Mouse (Mus musculus) midbrain, postnatal 0 days (tissue): ENCODE measurements at regions not wholly inside any gene's neighbourhood (a gene's known extent, or its start where the extent isn't known, plus 50 kb on each side); places are given as distances from the start of the nearest gene placed in this dataset.

Source experiments
- ATAC-seq: fragments of 200-750 bp; cut with Nextera tagmentation; 2 replicates; pipeline ENCODE4 v1.8.0; 2017; ENCODE audit warnings: moderate number of reproducible peaks, mild to moderate bottlenecking, moderate TSS enrichment, moderate library complexity; ENCODE audit not compliant: low FRiP score
- DNase-seq: peaks from one replicate; pipeline ENCODE4 v3.0.0-alpha.2; 2015; ENCODE audit warnings: low spot score
- H3K27ac ChIP-seq: fragments of 300-500 bp; sonication (generic); 2 replicates; pipeline ENCODE4 v1.5.1; 2014; ENCODE audit warnings: low read depth, mild to moderate bottlenecking, low read length, mixed read lengths
- H3K27me3 ChIP-seq: fragments of 300-500 bp; sonication (generic); 2 replicates; pipeline ENCODE4 v1.6.1; 2014; ENCODE audit warnings: low read length, control low read depth, mixed read lengths; ENCODE audit not compliant: insufficient read depth
- H3K36me3 ChIP-seq: fragments of 300-500 bp; sonication (generic); 2 replicates; pipeline ENCODE4 v1.6.1; 2014; ENCODE audit warnings: low read length, control low read depth, mixed read lengths; ENCODE audit not compliant: insufficient read depth
- H3K4me1 ChIP-seq: fragments of 300-500 bp; sonication (generic); 2 replicates; pipeline ENCODE4 v1.6.1; 2014; ENCODE audit warnings: mild to moderate bottlenecking, control low read depth, antibody characterized with exemption, low read length, mixed read lengths; ENCODE audit not compliant: insufficient read depth
- H3K4me2 ChIP-seq: fragments of 300-500 bp; sonication (generic); 2 replicates; pipeline ENCODE4 v1.6.1; 2014; ENCODE audit warnings: low read depth, mild to moderate bottlenecking, low read length, mixed read lengths; ENCODE audit not compliant: poor library complexity, severe bottlenecking
- H3K4me3 ChIP-seq: fragments of 300-500 bp; sonication (generic); 2 replicates; pipeline ENCODE4 v1.5.1; 2014; ENCODE audit warnings: low read depth, mild to moderate bottlenecking, low read length, moderate library complexity
- H3K9ac ChIP-seq: fragments of 300-500 bp; sonication (generic); replicated peaks from 2 replicates; pipeline ENCODE4 v1.6.1; 2014; ENCODE audit warnings: mild to moderate bottlenecking, low read length, moderate library complexity, mixed read lengths; ENCODE audit not compliant: poor library complexity, severe bottlenecking
- H3K9me3 ChIP-seq: fragments of 300-500 bp; sonication (generic); 2 replicates; pipeline ENCODE4 v1.6.1; 2016; ENCODE audit warnings: low read length, control low read depth
- CTCF ChIP-seq: IDR thresholded peaks from 2 replicates; pipeline ENCODE4 v1.5.1; 2016; ENCODE audit warnings: antibody characterized with exemption, mild to moderate bottlenecking
- WGBS: fragments of 180-500 bp; shearing (Covaris S2); extraction: QIAGEN DNeasy Blood & Tissue Kit; methylation state at CpG from one replicate; pipeline ENCODE4 v1.1.7; 2014; 5-methylcytosine and 5-hydroxymethylcytosine counted together

GRCm38 (mm10) chr3:123810943-123811499 lies 120.4 kb upstream of the Ndst3 start:
- Histone ChIP-seq H3K4me2 (no peak overlapping the region), H3K36me3 (no peaks in the 10 kb centered on the region), H3K27me3 (no peaks in the 10 kb centered on the region), H3K4me3 (no peak overlapping the region), H3K4me1 (no peaks in the 10 kb centered on the region), H3K27ac (0 out of 2 replicates have a peak overlapping the region, but pooled peaks have one; percentile 47), H3K9me3 (no peaks in the 10 kb centered on the region), H3K9ac (no peak overlapping the region)
- DNase-seq (peak; percentile 42), ATAC-seq (peak; percentile 73)
- no peak for TF ChIP-seq CTCF
- 20% methylated on average over 5 of the region's 5 CpGs for WGBS

GRCm38 (mm10) chr3:123828790-123829189 lies 138.1 kb upstream of the Ndst3 start:
- 75% methylated on average over 6 of the region's 6 CpGs for WGBS
- no peak for TF ChIP-seq CTCF
- Histone ChIP-seq H3K4me1 (no peaks in the 10 kb centered on the region), H3K27ac (no peak overlapping the region), H3K36me3 (no peaks in the 10 kb centered on the region), H3K27me3 (no peaks in the 10 kb centered on the region), H3K4me3 (no peak overlapping the region), H3K4me2 (no peak overlapping the region), H3K9me3 (no peaks in the 10 kb centered on the region), H3K9ac (no peak overlapping the region)
- no peak for ATAC-seq
- no peak for DNase-seq

- Histone ChIP-seq H3K9ac (no peak overlapping the region), H3K36me3 (no peaks in the 10 kb centered on the region), H3K9me3 (no peaks in the 10 kb centered on the region), H3K27me3 (no peaks in the 10 kb centered on the region), H3K4me2 (no peak overlapping the region), H3K4me3 (no peak overlapping the region), H3K27ac (no peak overlapping the region), H3K4me1 (no peaks in the 10 kb centered on the region)
- TF ChIP-seq CTCF, result no peak
- DNase-seq (peak; percentile 8), ATAC-seq (no peak)
- WGBS, result 93% methylated on average over 10 of the region's 10 CpGs
Measured at GRCm38 (mm10) chr3:123838385-123839170, 147.9 kb upstream of the Ndst3 start.

GRCm38 (mm10) chr3:123846554-123846953 lies 155.9 kb upstream of the Ndst3 start:
- Histone ChIP-seq H3K27me3 (no peaks in the 10 kb centered on the region), H3K4me2 (no peak overlapping the region), H3K4me1 (no peaks in the 10 kb centered on the region), H3K27ac (no peak overlapping the region), H3K36me3 (no peaks in the 10 kb centered on the region), H3K9ac (no peak overlapping the region), H3K9me3 (no peaks in the 10 kb centered on the region), H3K4me3 (no peak overlapping the region)
- no peak for TF ChIP-seq CTCF
- DNase-seq (no peak), ATAC-seq (no peak)
- 79% methylated on average over 1 of the region's 1 CpGs for WGBS

GRCm38 (mm10) chr3:123848663-123849062 lies 158.0 kb upstream of the Ndst3 start:
- Histone ChIP-seq H3K4me1 (no peaks in the 10 kb centered on the region), H3K36me3 (no peaks in the 10 kb centered on the region), H3K4me3 (no peak overlapping the region), H3K4me2 (no peak overlapping the region), H3K9ac (no peak overlapping the region), H3K27ac (no peak overlapping the region), H3K9me3 (no peaks in the 10 kb centered on the region), H3K27me3 (no peaks in the 10 kb centered on the region)
- no peak for DNase-seq
- no peak for TF ChIP-seq CTCF
- WGBS, result 86% methylated on average over 2 of the region's 2 CpGs
- no peak for ATAC-seq

- no peak for TF ChIP-seq CTCF
- 80% methylated on average over 3 of the region's 3 CpGs for whole genome bisulfite sequencing
- no peaks in the 10 kb centered on the region for H3K27me3 ChIP-seq
Measured at GRCm38 (mm10) chr3:123852889-123853288, 162.2 kb upstream of the Ndst3 start.

More at GRCm38 (mm10) chr3:123852889-123853288, 162.2 kb upstream of the Ndst3 start:
- DNase-seq (no peak), ATAC-seq (no peak)
- no peaks in the 10 kb centered on the region for H3K36me3 ChIP-seq
- H3K4me3 ChIP-seq, result no peak overlapping the region
- no peak overlapping the region for H3K27ac ChIP-seq
- H3K4me1 ChIP-seq, result no peaks in the 10 kb centered on the region
- no peak overlapping the region for H3K9ac ChIP-seq
- H3K4me2 ChIP-seq, result no peak overlapping the region
- no peaks in the 10 kb centered on the region for H3K9me3 ChIP-seq
